Mouse (Mus musculus) neural tube, embryonic 11.5 days (tissue): Measurements from ENCODE around the gene Adnp. TPM values are rescaled to one million over a fixed set of nuclear protein-coding genes. Genes with fewer than 3 reads are reported as not detected.

ENCODE experiments used
- ATAC-seq: fragments of 200-750 bp; cut with Nextera tagmentation; 2 replicates; pipeline ENCODE4 v1.8.0; 2017; ENCODE audit warnings: moderate number of reproducible peaks, mild to moderate bottlenecking, moderate TSS enrichment, moderate library complexity; ENCODE audit not compliant: insufficient read depth, low FRiP score, low TSS enrichment
- DNase-seq: peaks from one replicate; pipeline ENCODE4 v3.0.0-alpha.2; 2015; ENCODE audit warnings: low spot score
- H3K27ac ChIP-seq: fragments of 300-500 bp; sonication (generic); 2 replicates; pipeline ENCODE4 v1.5.1; 2014; ENCODE audit warnings: low read depth, mild to moderate bottlenecking, low read length
- H3K27me3 ChIP-seq: fragments of 300-500 bp; sonication (generic); 2 replicates; pipeline ENCODE4 v1.6.1; 2014; ENCODE audit warnings: mild to moderate bottlenecking, low read length, mixed read lengths; ENCODE audit not compliant: control insufficient read depth, insufficient read depth
- H3K36me3 ChIP-seq: fragments of 300-500 bp; sonication (generic); 2 replicates; pipeline ENCODE4 v1.6.1; 2014; ENCODE audit warnings: mild to moderate bottlenecking, low read length, moderate library complexity, mixed read lengths; ENCODE audit not compliant: control insufficient read depth, insufficient read depth
- H3K4me1 ChIP-seq: fragments of 300-500 bp; sonication (generic); 2 replicates; pipeline ENCODE4 v1.6.1; 2014; ENCODE audit warnings: low read length, mixed read lengths; ENCODE audit not compliant: control insufficient read depth, insufficient read depth
- H3K4me2 ChIP-seq: fragments of 300-500 bp; sonication (generic); 2 replicates; pipeline ENCODE4 v1.6.1; 2014; ENCODE audit warnings: low read depth, mild to moderate bottlenecking, moderate library complexity
- H3K4me3 ChIP-seq: fragments of 300-500 bp; sonication (generic); 2 replicates; pipeline ENCODE4 v1.5.1; 2014; ENCODE audit warnings: low read depth, low read length
- H3K9ac ChIP-seq: fragments of 300-500 bp; sonication (generic); 2 replicates; pipeline ENCODE4 v1.6.1; 2014; ENCODE audit warnings: mild to moderate bottlenecking, low read length
- H3K9me3 ChIP-seq: fragments of 300-500 bp; sonication (generic); 2 replicates; pipeline ENCODE4 v1.6.1; 2016; ENCODE audit warnings: low read length; ENCODE audit not compliant: control insufficient read depth
- WGBS: fragments of 180-500 bp; shearing (Covaris S2); extraction: QIAGEN DNeasy Blood & Tissue Kit; methylation state at CpG from one replicate; pipeline ENCODE4 v1.1.7; 2014; 5-methylcytosine and 5-hydroxymethylcytosine counted together
- polyA plus RNA-seq: library from polyadenylated mRNA; unstranded; fragments of >200 nt; fragmentation: Nextera tagmentation; extraction: Ambion mirVana; gene quantifications from 2 replicates; pipeline ENCODE4 v1.2.1, GENCODE M21; 2014

Adnp gene
- polyA plus RNA-seq, 1 experiment from 2014 or later, result 14.2 TPM

- Histone ChIP-seq H3K4me2 (no peak overlapping the region), H3K9ac (no peak overlapping the region), H3K27me3 (no peaks in the 10 kb centered on the region), H3K4me3 (no peak overlapping the region), H3K9me3 (no peaks in the 10 kb centered on the region), H3K27ac (no peak overlapping the region), H3K4me1 (peaks cover 5% of the 10 kb centered on the region), H3K36me3 (peaks cover 2% of the 10 kb centered on the region)
- no peak for ATAC-seq
- WGBS, result 97% methylated on average over 1 of the region's 1 CpGs
- DNase-seq, result no peak
Measured at GRCm38 (mm10) chr2:168198421-168198820, 8.5 kb downstream of the Adnp start.

- no peak overlapping the region for H3K9ac ChIP-seq
- WGBS, result 63% methylated on average over 2 of the region's 2 CpGs
- H3K4me2 ChIP-seq, result no peak overlapping the region
- no peak overlapping the region for H3K27ac ChIP-seq
- DNase-seq (no peak), ATAC-seq (no peak)
- no peaks in the 10 kb centered on the region; the same call in 1 of the 2 replicates for H3K36me3 ChIP-seq
- no peaks in the 10 kb centered on the region for H3K9me3 ChIP-seq
- no peaks in the 10 kb centered on the region for H3K27me3 ChIP-seq
- H3K4me1 ChIP-seq, result peaks cover 5% of the 10 kb centered on the region
- no peak overlapping the region for H3K4me3 ChIP-seq
Measured at GRCm38 (mm10) chr2:168195721-168196120, 11.2 kb downstream of the Adnp start.

- no peaks in the 10 kb centered on the region for H3K27me3 ChIP-seq
- no peak overlapping the region for H3K9ac ChIP-seq
- WGBS, result 91% methylated on average over 2 of the region's 2 CpGs
- ATAC-seq (no peak), DNase-seq (no peak)
- no peaks in the 10 kb centered on the region for H3K9me3 ChIP-seq
- no peaks in the 10 kb centered on the region; the same call in 1 of the 2 replicates for H3K36me3 ChIP-seq
- no peak overlapping the region for H3K27ac ChIP-seq
- peaks cover under 1% of the 10 kb centered on the region; the same call in 1 of the 2 replicates for H3K4me1 ChIP-seq
- H3K4me3 ChIP-seq, result no peak overlapping the region
- H3K4me2 ChIP-seq, result no peak overlapping the region
Measured at GRCm38 (mm10) chr2:168193685-168194084, 13.2 kb downstream of the Adnp start.

- no peak for DNase-seq
- Histone ChIP-seq H3K9me3 (no peaks in the 10 kb centered on the region), H3K27me3 (no peaks in the 10 kb centered on the region), H3K36me3 (no peaks in the 10 kb centered on the region; the same call in none of the 2 replicates), H3K4me3 (no peak overlapping the region), H3K4me1 (no peaks in the 10 kb centered on the region), H3K27ac (no peak overlapping the region), H3K9ac (no peak overlapping the region), H3K4me2 (no peak overlapping the region)
- ATAC-seq, result no peak
- WGBS, result 96% methylated on average over 2 of the region's 2 CpGs
Measured at GRCm38 (mm10) chr2:168191856-168192255, 15.1 kb downstream of the Adnp start.

GRCm38 (mm10) chr2:168175946-168176345, 31.0 kb downstream of the Adnp start:
- Histone ChIP-seq H3K4me1 (no peaks in the 10 kb centered on the region), H3K9ac (no peak overlapping the region), H3K27me3 (no peaks in the 10 kb centered on the region), H3K9me3 (no peaks in the 10 kb centered on the region), H3K4me2 (no peak overlapping the region), H3K27ac (no peak overlapping the region), H3K4me3 (no peak overlapping the region), H3K36me3 (no peaks in the 10 kb centered on the region)
- DNase-seq, result no peak
- WGBS, result 43% methylated on average over 7 of the region's 7 CpGs
- ATAC-seq, result no peak

- peaks cover 17% of the 10 kb centered on the region for H3K4me1 ChIP-seq
- no peaks in the 10 kb centered on the region for H3K9me3 ChIP-seq
- peak overlapping the region; percentile 1; the same call in 1 of the 2 replicates for H3K9ac ChIP-seq
- peak overlapping the region; percentile 16 for H3K4me2 ChIP-seq
- WGBS, result 11% methylated on average over 13 of the region's 13 CpGs
- H3K27me3 ChIP-seq, result no peaks in the 10 kb centered on the region
- ATAC-seq (no peak; the same call in 1 of the 2 replicates), DNase-seq (no peak)
- H3K4me3 ChIP-seq, result no peak overlapping the region
- H3K36me3 ChIP-seq, result no peaks in the 10 kb centered on the region
- no peak overlapping the region for H3K27ac ChIP-seq
Measured at GRCm38 (mm10) chr2:168170167-168170685, 36.7 kb downstream of the Adnp start.

- 2% methylated on average over 9 of the region's 9 CpGs for WGBS
- Histone ChIP-seq H3K27ac (no peak overlapping the region), H3K9ac (no peak overlapping the region; the same call in none of the 2 replicates), H3K27me3 (no peaks in the 10 kb centered on the region), H3K36me3 (no peaks in the 10 kb centered on the region), H3K4me1 (peaks cover 17% of the 10 kb centered on the region), H3K4me3 (no peak overlapping the region), H3K4me2 (peak overlapping the region; percentile 16), H3K9me3 (no peaks in the 10 kb centered on the region)
- DNase-seq (no peak), ATAC-seq (no peak)
Measured at GRCm38 (mm10) chr2:168169800-168170113, 37.2 kb downstream of the Adnp start.

GRCm38 (mm10) chr2:168168892-168169799, 37.8 kb downstream of the Adnp start:
- no peak for ATAC-seq
- 48% methylated on average over 9 of the region's 9 CpGs for WGBS
- 0 out of 2 replicates have a peak overlapping the region, but pooled peaks have one; percentile 3 for H3K27ac ChIP-seq
- H3K4me3 ChIP-seq, result no peak overlapping the region
- peaks cover 17% of the 10 kb centered on the region for H3K4me1 ChIP-seq
- no peaks in the 10 kb centered on the region for H3K9me3 ChIP-seq
- no peak overlapping the region; the same call in 1 of the 2 replicates for H3K9ac ChIP-seq
- H3K27me3 ChIP-seq, result no peaks in the 10 kb centered on the region
- peak; percentile 58 for DNase-seq
- peak overlapping the region; percentile 16; the same call in 1 of the 2 replicates for H3K4me2 ChIP-seq
- no peaks in the 10 kb centered on the region for H3K36me3 ChIP-seq

- Histone ChIP-seq H3K9ac (no peak overlapping the region), H3K27ac (no peak overlapping the region), H3K36me3 (no peaks in the 10 kb centered on the region), H3K4me1 (peaks cover 17% of the 10 kb centered on the region), H3K27me3 (no peaks in the 10 kb centered on the region), H3K4me3 (no peak overlapping the region), H3K4me2 (no peak overlapping the region), H3K9me3 (no peaks in the 10 kb centered on the region)
- 52% methylated on average over 3 of the region's 3 CpGs for WGBS
- ATAC-seq, result no peak
- DNase-seq, result no peak
Measured at GRCm38 (mm10) chr2:168167781-168168180, 39.1 kb downstream of the Adnp start.
